Mouse (Mus musculus) adrenal gland, adult 18-20 months (tissue): ENCODE data around the gene Slc29a3. TPM values are rescaled to one million over a fixed set of nuclear protein-coding genes. Genes with fewer than 3 reads are reported as not detected.

ENCODE experiments used
- DNase-seq, 2 experiments: peaks; one replicate each; pipeline ENCODE4 v3.0.0; 2021 to 2022; ENCODE audit warnings: low spot score in 2 of 2
- long read RNA-seq, 2 experiments: library from polyadenylated mRNA; stranded (forward); transcript quantifications; one replicate each; pipeline ENCODE4 v2.0.0; 2021
- total RNA-seq, 2 experiments: library from RNA; stranded (reverse); gene quantifications; 1 replicate in 1 of 2; 2 replicates in 1 of 2; pipeline ENCODE4 v1.2.3; 2021

Gene Slc29a3
- 10 to 100 TPM; 19.4 to 57.7 TPM for total RNA-seq
- long read RNA-seq, experiment 1, full-length matches to known transcripts = 4 of 5 reads
- long read RNA-seq, experiment 1, partial matches to known transcripts = 0 of 5 reads
- long read RNA-seq, experiment 1, other reads (novel, unspliced or antisense) = 1 of 5 reads
- long read RNA-seq, experiment 2, full-length matches to known transcripts = 25 of 41 reads
- long read RNA-seq, experiment 2, partial matches to known transcripts = 8 of 41 reads
- long read RNA-seq, experiment 2, other reads (novel, unspliced or antisense) = 8 of 41 reads

- peak; percentile 99 for DNase-seq
These were observed at the start of gene Slc29a3 for GRCm38 (mm10) chr10:60752040-60753020. TSS of gene Slc29a3 (minus strand) at chr10:60752794.

GRCm38 (mm10) chr10:60801898-60802412 is 49.4 kb upstream of the Slc29a3 start:
- no peak for DNase-seq

- DNase-seq = no peak
These were observed 48.7 kb upstream of the Slc29a3 start for GRCm38 (mm10) chr10:60801168-60801897.

GRCm38 (mm10) chr10:60800295-60801167 is 47.9 kb upstream of the Slc29a3 start:
- no peak for DNase-seq

DNA sequence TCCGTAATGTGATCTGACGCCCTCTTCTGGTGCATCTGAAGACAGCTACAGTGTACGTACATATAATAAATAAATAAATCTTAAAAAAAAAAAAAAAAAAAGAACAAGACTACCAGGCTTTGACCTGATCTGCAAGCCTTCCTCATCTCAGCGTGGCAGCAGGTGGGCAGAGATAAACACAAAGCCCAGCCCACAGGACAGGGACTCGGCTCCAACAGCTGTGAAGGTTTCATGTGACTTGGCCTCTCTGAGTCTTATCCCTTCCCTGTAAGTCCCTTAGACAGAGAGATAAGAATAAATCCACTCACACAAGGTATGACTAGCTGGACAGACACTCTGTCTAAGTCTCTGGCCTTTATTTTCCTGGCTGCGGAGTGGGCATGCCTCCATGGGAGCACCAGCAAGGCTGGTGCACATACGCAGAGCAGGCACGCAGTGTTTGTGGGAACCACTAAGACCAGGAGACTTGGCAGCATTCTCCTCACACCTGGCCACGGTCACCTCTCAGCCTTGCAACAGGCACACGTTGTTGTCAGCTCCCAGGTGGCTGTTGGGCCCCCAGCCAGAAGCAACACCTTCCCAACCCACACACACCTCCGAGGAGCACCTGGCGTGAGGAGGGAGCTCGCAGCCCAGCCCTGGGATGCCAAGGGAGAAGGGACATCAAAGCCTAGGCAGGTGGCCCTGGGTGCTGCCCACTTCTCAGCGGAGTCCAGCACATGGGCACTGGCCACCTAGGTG is 45.3 kb upstream of the Slc29a3 start:
- no peak for DNase-seq

DNA sequence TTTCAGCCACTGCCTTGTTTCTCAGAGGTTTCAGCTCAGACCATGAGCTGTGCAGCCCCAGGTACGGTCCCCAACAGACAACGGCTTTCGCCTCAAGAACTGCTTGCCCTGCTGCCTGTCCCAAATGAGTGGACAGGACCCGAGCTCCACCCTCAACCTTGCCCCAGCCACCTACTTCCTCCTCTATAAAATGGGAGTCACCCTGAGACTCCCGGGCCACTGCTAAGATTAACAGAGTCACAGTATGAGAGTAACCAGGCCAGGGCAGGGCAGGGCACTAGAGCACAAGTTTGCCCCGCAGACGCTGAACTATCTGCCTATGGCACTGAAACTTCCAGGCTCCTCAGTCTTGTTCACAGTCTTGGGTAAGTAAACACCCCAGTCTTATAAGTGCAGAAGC is 43.9 kb upstream of the Slc29a3 start:
- no peak for DNase-seq

- DNase-seq = no peak
These were observed 43.4 kb upstream of the Slc29a3 start for GRCm38 (mm10) chr10:60796028-60796427.

DNA sequence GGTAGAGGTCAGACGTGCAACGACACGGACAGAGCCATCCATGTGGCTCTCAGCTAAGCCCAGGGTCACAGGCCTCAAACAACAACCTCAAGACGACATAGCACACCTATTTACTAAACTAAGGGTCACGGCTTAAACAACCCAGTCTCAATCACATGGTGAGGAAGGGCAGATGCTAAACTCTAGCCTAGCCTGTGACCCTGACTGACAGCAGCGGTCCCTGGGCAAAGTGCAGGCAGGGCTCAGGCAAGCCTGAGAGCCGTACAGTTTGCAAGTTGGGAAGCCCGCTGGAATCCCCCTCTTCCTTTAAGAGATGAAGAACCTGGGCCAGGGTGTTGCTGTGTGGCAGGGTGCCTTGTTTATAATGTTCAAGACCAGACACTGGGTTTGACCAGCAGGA is 42.2 kb upstream of the Slc29a3 start:
- no peak for DNase-seq

GRCm38 (mm10) chr10:60794374-60794773 is 41.8 kb upstream of the Slc29a3 start:
- no peak for DNase-seq

GRCm38 (mm10) chr10:60792841-60793240 is 40.2 kb upstream of the Slc29a3 start:
- no peak for DNase-seq

DNA sequence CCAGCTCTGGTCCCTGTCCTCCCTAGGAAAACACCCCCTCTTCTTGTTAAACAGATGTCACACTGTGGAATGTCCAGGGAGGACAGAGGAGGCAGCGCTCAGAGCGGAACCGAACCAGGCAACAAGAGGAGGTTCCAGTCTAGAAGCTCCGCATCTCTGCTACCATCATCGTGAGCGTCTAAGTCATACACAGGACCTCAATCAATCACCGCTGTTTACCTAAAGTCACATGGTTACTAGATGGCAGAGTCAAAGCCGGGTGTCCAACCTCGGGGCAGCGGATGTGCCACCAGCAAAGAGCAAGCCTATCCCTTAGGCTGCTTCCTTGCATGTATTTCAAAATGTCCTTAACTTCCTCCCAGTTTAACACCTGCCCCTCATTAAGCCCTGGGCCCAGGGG is 39.8 kb upstream of the Slc29a3 start:
- no peak for DNase-seq

- no peak for DNase-seq
These were observed 38.3 kb upstream of the Slc29a3 start for GRCm38 (mm10) chr10:60790912-60791311.

- no peak for DNase-seq
These were observed 34.9 kb upstream of the Slc29a3 start for GRCm38 (mm10) chr10:60787303-60788074.

DNA sequence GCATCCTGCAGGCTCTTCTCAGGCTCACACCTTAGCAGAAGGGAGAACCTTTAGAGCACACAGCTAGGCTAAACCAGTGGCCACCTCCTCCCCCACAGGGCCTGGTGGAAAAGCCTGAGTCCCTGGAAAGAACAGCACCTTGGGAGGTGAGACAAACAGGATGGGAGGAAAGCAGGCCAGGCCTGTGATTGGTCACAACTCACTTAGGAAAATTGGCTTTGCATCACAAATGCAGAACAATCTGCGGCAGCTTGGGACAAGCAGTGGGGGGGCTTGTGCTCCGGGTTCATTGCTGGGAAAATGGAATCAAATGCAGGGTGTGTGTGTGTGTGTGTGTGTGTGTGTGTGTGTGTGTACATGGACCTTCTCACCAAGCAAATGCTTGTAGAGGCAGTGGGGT is 31.0 kb upstream of the Slc29a3 start:
- no peak for DNase-seq

GRCm38 (mm10) chr10:60779628-60780027 is 27.0 kb upstream of the Slc29a3 start:
- peak; percentile 77 to 82 for DNase-seq

DNA sequence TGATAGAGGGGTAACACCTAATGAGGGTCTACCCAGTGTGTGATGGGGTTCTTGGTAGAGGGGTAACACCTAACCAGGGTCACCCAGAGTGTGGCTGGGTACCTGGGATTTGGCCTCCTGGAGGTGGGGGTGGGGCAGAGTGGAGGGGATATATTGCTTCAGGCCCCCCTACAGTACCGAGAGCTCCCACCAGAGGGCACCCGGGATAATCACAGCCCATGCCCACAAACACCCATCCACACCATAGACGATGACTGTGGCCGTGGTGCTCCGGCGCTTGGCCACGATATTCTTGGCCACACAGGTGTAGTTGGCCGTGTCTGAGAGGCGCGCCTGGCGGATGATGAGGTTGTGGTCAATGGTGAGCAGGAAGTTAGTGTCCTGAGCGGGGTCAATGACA is 25.9 kb upstream of the Slc29a3 start:
- peak in 1 of 2 experiments; percentile 36 for DNase-seq

DNA sequence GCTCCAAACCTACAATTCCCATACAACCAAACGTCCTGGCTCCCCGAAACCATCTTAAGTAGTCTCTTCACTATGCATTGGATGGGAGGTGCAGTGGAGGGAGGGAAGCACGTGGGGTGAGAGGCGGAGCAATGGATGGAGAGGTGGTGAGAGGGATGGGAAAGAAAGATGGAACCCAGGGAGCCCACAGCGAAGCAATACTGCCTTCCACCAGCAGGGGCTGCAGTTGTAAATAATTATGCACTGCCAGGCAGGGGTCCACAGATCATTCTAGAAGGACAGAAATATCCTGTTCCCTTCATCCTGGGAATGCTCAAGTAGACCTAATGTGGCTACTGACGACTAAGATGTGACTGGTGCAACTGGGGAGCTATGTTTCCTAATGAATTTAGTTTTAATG is 22.9 kb upstream of the Slc29a3 start:
- no peak for DNase-seq

GRCm38 (mm10) chr10:60774616-60775015 is 22.0 kb upstream of the Slc29a3 start:
- DNase-seq = no peak

DNA sequence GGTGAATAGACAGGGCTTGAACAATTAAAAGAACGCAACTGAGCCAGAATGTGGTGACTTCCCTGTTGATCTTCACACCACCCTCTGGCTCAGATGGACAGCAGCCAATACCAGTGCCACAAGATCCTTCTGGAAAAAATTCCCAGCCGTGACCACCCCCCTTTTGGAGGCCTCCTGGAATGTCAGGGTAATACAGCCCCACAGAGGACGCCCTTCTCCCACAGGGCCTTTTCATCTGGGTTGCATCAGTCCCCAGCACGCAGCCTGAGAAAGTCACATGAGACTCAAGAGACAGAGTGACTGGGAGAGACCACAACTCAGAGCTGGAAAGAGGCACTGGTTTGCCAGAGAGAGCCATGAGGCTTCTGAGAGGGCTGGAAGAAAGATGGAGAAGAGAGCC is 18.3 kb upstream of the Slc29a3 start:
- no peak for DNase-seq
